Mouse (Mus musculus) limb, embryonic 13.5 days (tissue): Measurements from ENCODE around the gene Atp9a. TPM values are rescaled to one million over a fixed set of nuclear protein-coding genes. Genes with fewer than 3 reads are reported as not detected.
A peak's percentile ranks its signal among the peaks of the same experiment; 100 is the strongest.

Experiments
- ATAC-seq: fragments of 200-750 bp; cut with Nextera tagmentation; 2 replicates; pipeline ENCODE4 v1.8.0; 2017; ENCODE audit warnings: low read depth, moderate number of reproducible peaks, moderate TSS enrichment; ENCODE audit not compliant: low FRiP score
- H3K27ac ChIP-seq: fragments of 300-500 bp; sonication (generic); 2 replicates; pipeline ENCODE4 v1.5.1; 2015; ENCODE audit warnings: inconsistent platforms, mild to moderate bottlenecking, moderate library complexity
- H3K27me3 ChIP-seq: fragments of 300-500 bp; sonication (generic); 2 replicates; pipeline ENCODE4 v1.6.1; 2015; ENCODE audit warnings: mild to moderate bottlenecking, inconsistent platforms
- H3K36me3 ChIP-seq: fragments of 300-500 bp; sonication (generic); 2 replicates; pipeline ENCODE4 v1.6.1; 2015; ENCODE audit warnings: inconsistent platforms, mild to moderate bottlenecking, moderate library complexity
- H3K4me1 ChIP-seq: fragments of 300-500 bp; sonication (generic); 2 replicates; pipeline ENCODE4 v1.6.1; 2015; ENCODE audit warnings: inconsistent platforms
- H3K4me2 ChIP-seq: fragments of 300-500 bp; sonication (generic); replicated peaks from 2 replicates; pipeline ENCODE4 v1.6.1; 2015; ENCODE audit warnings: inconsistent platforms, mild to moderate bottlenecking, moderate library complexity
- H3K4me3 ChIP-seq: fragments of 300-500 bp; sonication (generic); 2 replicates; pipeline ENCODE4 v1.5.1; 2015; ENCODE audit warnings: moderate library complexity, mild to moderate bottlenecking, inconsistent platforms
- H3K9ac ChIP-seq: fragments of 300-500 bp; sonication (generic); 2 replicates; pipeline ENCODE4 v1.6.1; 2015; ENCODE audit warnings: mild to moderate bottlenecking, inconsistent platforms
- H3K9me3 ChIP-seq: fragments of 300-500 bp; sonication (generic); 2 replicates; pipeline ENCODE4 v1.6.1; 2016; ENCODE audit warnings: inconsistent platforms
- WGBS: fragments of 180-500 bp; shearing (Covaris S2); methylation state at CpG from one replicate; pipeline ENCODE4 v1.1.7; 2015; 5-methylcytosine and 5-hydroxymethylcytosine counted together
- polyA plus RNA-seq: library from polyadenylated mRNA; unstranded; fragments of >200 nt; fragmentation: Nextera tagmentation; extraction: Ambion mirVana; gene quantifications from 2 replicates; pipeline ENCODE4 v1.2.1, GENCODE M21; 2015

Gene Atp9a
- polyA plus RNA-seq, 1 experiment from 2014 or later: 22.6 TPM

DNA sequence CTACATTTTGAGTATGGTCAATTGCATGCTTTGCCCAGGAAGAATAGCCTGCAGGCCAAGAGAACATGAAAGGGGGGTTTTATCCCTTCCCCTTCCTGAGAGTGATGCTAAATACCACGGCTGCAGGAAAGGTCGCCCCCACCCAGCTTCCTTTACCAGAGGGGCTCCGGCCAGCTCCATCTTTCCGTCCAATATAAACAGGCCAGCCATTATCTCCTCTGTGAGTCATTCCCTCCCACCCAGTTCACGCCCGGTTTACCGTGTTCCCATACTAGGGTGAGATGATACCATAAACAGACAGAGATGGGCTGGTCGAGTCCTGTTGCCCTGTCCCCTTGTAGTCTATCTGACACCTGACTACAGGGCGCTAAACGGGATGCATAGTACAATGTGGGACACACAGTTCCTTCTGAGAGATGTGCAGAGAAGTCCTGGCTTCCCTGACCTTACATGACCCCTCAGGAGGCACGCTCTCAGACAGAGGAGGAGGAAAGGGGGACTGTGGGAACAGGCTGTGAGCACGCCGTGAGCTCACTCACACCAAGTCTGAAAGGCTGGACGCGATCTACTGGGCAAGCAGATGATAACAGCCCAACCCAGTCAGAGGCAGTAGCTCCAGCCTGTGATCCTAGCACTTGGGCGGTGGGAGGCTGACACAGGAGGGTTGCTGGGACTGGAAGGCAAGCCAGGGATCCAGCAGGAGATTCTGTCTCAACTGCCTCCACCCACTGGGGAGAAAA is 85.5 kb downstream of the Atp9a start:
- Histone ChIP-seq H3K4me1 (peaks cover 5% of the 10 kb centered on the region; the same call in 1 of the 2 replicates), H3K27ac (no peak overlapping the region), H3K27me3 (no peaks in the 10 kb centered on the region), H3K36me3 (peaks cover 38% of the 10 kb centered on the region), H3K4me2 (no peak overlapping the region), H3K9me3 (no peaks in the 10 kb centered on the region), H3K4me3 (no peak overlapping the region), H3K9ac (no peak overlapping the region)
- 67% methylated on average over 16 of the region's 16 CpGs for WGBS
- no peak for ATAC-seq

DNA sequence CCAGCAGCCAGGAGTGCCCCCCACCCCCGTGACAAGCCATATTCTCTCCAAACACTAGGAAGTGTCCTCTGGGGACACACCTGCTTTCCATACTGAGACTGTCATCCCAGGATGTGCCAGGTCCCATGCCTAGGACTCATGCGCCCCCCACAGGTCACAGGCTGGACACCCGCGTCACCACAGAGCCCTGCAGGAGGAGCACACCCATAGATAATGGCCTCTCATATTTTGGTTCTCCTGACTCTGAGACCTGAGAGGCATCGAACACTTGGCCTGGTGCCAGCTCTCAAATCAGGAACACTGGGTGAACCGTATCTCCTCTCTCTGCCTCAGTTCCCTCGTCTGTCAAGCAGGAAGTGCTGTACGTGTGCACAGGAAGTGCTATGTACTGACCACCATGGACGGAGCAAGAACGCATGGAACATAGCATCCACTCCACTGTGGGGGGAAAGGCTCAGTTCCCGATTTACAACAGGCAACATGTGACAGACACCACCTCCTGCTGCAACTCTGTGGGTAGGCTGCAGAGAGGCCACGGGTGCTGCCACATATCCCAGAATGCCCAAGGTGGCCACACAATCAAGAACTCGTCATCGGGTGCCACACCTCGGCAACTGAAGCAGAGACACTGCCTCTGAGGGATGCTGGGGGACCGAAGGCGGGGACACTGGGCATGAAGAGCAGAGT is 87.1 kb downstream of the Atp9a start:
- Histone ChIP-seq H3K4me2 (no peak overlapping the region), H3K36me3 (peaks cover 40% of the 10 kb centered on the region), H3K4me3 (no peak overlapping the region), H3K9me3 (no peaks in the 10 kb centered on the region), H3K27ac (no peak overlapping the region), H3K9ac (no peak overlapping the region), H3K27me3 (no peaks in the 10 kb centered on the region), H3K4me1 (peaks cover 5% of the 10 kb centered on the region; the same call in 1 of the 2 replicates)
- 70% methylated on average over 17 of the region's 17 CpGs for WGBS
- ATAC-seq: no peak

DNA sequence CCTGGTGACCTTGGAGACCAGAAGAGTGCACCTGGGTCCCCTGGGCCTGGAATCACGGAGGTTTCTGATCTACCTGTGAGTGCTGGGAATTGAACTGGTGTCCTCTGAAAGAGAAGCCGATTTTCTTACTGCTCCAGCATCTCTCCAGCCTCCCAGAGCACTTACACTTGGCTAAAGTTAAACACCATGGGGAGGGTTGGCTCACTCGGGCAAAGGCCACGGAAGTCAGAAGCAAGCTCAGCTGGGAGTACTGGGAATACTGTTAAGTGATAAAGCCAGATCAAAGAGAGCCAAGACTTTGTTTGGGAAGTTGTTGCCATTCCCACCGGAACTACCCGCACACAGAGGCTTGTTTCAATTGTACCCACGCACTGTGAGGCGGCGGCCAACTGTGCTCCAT is 87.7 kb downstream of the Atp9a start:
- Histone ChIP-seq H3K27me3 (no peaks in the 10 kb centered on the region), H3K36me3 (peaks cover 40% of the 10 kb centered on the region), H3K4me1 (peaks cover 5% of the 10 kb centered on the region; the same call in 1 of the 2 replicates), H3K4me3 (no peak overlapping the region), H3K9ac (no peak overlapping the region), H3K9me3 (no peaks in the 10 kb centered on the region), H3K27ac (no peak overlapping the region), H3K4me2 (no peak overlapping the region)
- 44% methylated on average over 9 of the region's 9 CpGs for WGBS
- ATAC-seq: no peak

DNA sequence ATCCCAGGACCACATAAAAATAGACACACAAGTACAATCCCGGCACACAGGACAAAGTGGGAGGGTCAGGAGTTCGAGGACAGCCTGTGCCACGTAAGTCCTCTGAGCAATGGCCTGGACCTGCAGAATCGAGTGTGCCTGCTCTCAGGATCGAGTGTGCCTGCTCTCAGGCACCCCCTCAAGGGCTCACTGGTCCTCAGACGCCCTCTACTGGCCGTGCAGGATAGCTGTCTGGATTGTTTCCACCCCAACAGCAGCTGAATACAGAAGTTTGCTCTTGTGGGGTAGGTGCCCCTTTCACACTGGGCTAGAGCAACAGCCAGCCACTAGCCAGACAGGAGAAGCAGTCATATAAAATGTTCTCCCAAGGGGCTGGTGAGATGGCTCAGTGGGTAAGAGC is 90.5 kb downstream of the Atp9a start:
- no peak for ATAC-seq
- Histone ChIP-seq H3K4me2 (no peak overlapping the region), H3K4me1 (peaks cover 5% of the 10 kb centered on the region; the same call in 1 of the 2 replicates), H3K4me3 (no peak overlapping the region), H3K36me3 (peaks cover 60% of the 10 kb centered on the region), H3K9me3 (no peaks in the 10 kb centered on the region), H3K9ac (no peak overlapping the region), H3K27me3 (no peaks in the 10 kb centered on the region), H3K27ac (no peak overlapping the region)
- 41% methylated on average over 7 of the region's 7 CpGs for WGBS

DNA sequence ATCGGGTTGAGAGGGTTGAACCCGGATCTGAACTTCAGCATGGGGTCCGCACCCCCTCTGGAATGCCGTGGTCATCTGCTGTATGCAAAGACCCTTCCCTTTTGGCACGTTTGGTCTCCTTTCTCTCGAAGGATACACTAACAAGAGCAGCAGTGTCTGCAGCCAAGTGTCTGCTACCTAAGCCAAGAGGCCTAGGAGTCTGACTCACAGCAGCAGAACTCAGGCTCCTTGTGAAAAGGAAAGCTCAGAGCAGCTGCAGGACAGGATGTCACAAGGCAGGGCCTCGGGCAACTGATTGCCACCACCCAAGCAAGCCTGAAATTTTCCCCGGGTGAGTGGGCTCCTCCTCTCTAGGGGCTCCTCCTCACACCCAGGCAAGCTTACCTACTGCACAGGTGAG is 94.0 kb downstream of the Atp9a start:
- Histone ChIP-seq H3K4me3 (no peak overlapping the region), H3K4me1 (no peaks in the 10 kb centered on the region), H3K27me3 (no peaks in the 10 kb centered on the region), H3K9ac (no peak overlapping the region), H3K4me2 (no peak overlapping the region), H3K27ac (no peak overlapping the region), H3K9me3 (no peaks in the 10 kb centered on the region), H3K36me3 (peaks cover 66% of the 10 kb centered on the region)
- WGBS: 74% methylated on average over 8 of the region's 8 CpGs
- ATAC-seq: no peak

DNA sequence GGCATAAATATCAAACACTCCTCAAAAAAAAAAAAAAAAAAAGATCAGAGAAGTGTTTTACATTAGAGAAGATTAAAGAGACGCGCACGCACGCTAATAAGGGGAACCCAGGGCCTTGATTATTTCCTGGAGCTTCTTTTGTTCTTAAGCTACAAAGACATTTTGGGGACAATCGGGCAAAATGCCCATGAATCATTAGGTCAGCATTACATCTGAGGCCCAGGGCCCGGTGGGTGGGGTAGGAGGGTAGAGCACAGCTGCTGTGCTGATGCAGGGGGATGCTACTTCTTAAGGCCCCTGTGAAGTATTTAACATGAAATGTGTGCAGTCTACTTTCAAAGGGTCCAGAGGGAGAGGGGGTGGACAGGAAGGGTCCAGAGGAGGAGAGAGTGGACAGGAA is 97.4 kb downstream of the Atp9a start:
- Histone ChIP-seq H3K4me3 (no peak overlapping the region), H3K36me3 (peaks cover 77% of the 10 kb centered on the region), H3K4me2 (no peak overlapping the region), H3K9ac (no peak overlapping the region), H3K4me1 (no peaks in the 10 kb centered on the region), H3K27me3 (no peaks in the 10 kb centered on the region), H3K27ac (no peak overlapping the region), H3K9me3 (no peaks in the 10 kb centered on the region)
- WGBS: 51% methylated on average over 6 of the region's 6 CpGs
- no peak for ATAC-seq

DNA sequence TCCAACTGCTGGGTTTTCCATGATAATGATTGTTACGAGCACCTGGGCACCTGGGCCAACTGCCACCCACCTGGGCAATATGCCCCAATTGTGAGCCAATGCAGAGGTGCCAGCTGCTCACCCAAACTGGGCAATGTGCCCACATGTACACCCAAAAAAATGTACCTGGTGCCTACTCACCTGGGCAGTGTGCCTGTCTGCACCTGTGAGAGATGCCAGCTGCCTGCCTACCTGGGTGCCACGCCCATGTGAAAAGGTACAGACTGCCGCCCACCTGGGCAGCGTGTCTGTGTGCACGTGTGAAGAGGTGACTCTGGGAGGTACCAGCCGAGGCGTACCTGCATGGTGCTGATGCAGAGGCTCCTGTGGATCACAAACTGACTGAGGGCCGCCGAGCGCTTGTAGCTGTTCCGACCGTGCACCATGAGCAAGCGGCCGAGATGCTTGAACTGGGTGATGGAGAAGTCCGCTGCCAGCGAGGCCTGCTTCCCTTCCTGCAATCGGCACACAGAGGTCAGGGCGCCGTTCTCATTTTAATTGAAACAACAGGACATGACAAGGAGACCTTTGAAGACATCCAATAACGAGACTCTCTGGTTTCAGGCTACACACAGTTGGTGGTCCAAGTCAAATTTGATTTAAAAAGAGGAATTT is 98.6 kb downstream of the Atp9a start:
- no peak for ATAC-seq
- WGBS: 61% methylated on average over 20 of the region's 20 CpGs
- Histone ChIP-seq H3K27me3 (no peaks in the 10 kb centered on the region), H3K4me2 (no peak overlapping the region), H3K27ac (no peak overlapping the region), H3K4me1 (no peaks in the 10 kb centered on the region), H3K9ac (no peak overlapping the region), H3K4me3 (no peak overlapping the region), H3K36me3 (peaks cover 76% of the 10 kb centered on the region), H3K9me3 (no peaks in the 10 kb centered on the region)

DNA sequence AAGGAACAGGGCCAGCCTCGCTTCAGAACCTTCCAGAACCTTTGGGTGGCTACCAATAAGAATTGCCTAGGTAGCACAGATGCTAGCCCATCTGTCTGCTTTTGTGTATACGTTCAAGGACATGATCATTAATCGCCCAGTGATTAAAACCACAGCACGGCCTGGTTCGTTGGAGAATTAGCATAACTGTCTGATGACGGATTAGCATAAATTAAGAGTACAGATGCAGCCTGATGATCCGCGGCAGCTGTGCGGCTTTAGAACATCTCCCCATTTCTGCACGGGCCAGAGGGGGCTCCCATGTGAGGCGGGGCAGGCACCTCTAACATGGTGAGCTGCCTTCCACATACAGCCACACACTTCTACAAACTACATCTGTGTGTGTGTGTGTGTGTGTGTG is 100.0 kb downstream of the Atp9a start:
- H3K36me3 ChIP-seq: peaks cover 74% of the 10 kb centered on the region
- H3K4me2 ChIP-seq: no peak overlapping the region
- ATAC-seq: no peak
- no peaks in the 10 kb centered on the region for H3K9me3 ChIP-seq
- H3K27me3 ChIP-seq: 0 out of 2 replicates have a peak, but pooled peaks cover 3% of the 10 kb centered on the region
- H3K4me1 ChIP-seq: peaks cover 7% of the 10 kb centered on the region
- 79% methylated on average over 11 of the region's 11 CpGs for WGBS
- no peak overlapping the region for H3K4me3 ChIP-seq
- H3K9ac ChIP-seq: no peak overlapping the region
- no peak overlapping the region for H3K27ac ChIP-seq

GRCm38 (mm10) chr2:168640460-168640859 is 101.7 kb downstream of the Atp9a start:
- Histone ChIP-seq H3K4me2 (no peak overlapping the region), H3K9me3 (no peaks in the 10 kb centered on the region), H3K4me3 (no peak overlapping the region), H3K9ac (no peak overlapping the region), H3K4me1 (peaks cover 23% of the 10 kb centered on the region), H3K36me3 (peaks cover 65% of the 10 kb centered on the region), H3K27me3 (peaks cover 13% of the 10 kb centered on the region), H3K27ac (no peak overlapping the region)
- WGBS: 94% methylated on average over 9 of the region's 9 CpGs
- no peak for ATAC-seq

DNA sequence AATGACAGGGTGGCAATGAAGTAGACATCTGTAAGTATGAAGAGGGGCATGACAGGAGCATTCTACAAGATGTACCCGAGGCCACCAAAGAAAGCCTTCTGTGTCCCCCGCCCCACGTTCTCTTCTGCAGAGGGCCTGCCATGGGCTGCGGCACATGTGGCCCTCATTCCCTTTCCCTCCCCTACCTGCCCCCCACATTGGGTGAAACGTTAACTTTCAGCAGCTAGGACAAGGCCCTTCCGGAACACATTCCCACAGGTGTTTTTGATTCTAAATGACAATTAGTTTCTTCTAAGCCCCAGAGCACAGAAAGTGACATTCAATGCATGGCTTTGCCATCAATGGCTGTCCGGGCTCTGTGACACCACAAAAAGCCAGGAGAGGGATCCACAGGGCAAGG is 107.3 kb downstream of the Atp9a start:
- no peak overlapping the region for H3K4me3 ChIP-seq
- no peak overlapping the region for H3K27ac ChIP-seq
- H3K9ac ChIP-seq: no peak overlapping the region
- no peak for ATAC-seq
- H3K27me3 ChIP-seq: peaks cover 43% of the 10 kb centered on the region
- H3K4me1 ChIP-seq: peaks cover 39% of the 10 kb centered on the region
- no peak overlapping the region for H3K4me2 ChIP-seq
- peaks cover 25% of the 10 kb centered on the region for H3K36me3 ChIP-seq
- no peaks in the 10 kb centered on the region for H3K9me3 ChIP-seq
- 28% methylated on average over 7 of the region's 7 CpGs for WGBS

- no peaks in the 10 kb centered on the region for H3K9me3 ChIP-seq
- no peak overlapping the region for H3K4me3 ChIP-seq
- peaks cover 43% of the 10 kb centered on the region for H3K27me3 ChIP-seq
- H3K36me3 ChIP-seq: peaks cover 13% of the 10 kb centered on the region
- no peak for ATAC-seq
- H3K4me2 ChIP-seq: no peak overlapping the region
- peak overlapping the region; percentile 13; the same call in 1 of the 2 replicates for H3K9ac ChIP-seq
- peaks cover 48% of the 10 kb centered on the region for H3K4me1 ChIP-seq
- H3K27ac ChIP-seq: no peak overlapping the region
- 30% methylated on average over 14 of the region's 14 CpGs for WGBS
Observed at GRCm38 (mm10) chr2:168633301-168633816, 108.8 kb downstream of the Atp9a start.

DNA sequence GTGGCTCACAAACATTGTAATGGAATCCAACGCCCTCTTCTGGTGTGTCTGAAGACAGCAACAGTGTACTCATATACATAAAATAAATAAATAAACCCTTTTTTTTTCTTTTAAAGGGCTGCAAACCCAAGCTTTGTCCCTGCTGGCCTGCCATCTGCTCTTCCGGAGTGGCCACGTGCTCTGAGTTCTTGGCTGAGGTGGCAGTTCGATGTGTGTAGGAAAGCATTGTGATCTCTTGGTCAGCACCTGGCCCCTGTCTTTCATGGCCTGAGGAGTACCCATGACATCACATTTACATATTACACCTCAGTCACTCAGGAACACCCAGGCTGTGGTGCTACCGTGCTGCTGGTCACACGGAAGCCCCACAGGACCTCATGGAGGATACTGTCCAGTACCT is 109.7 kb downstream of the Atp9a start:
- peaks cover 52% of the 10 kb centered on the region for H3K4me1 ChIP-seq
- WGBS: 76% methylated on average over 6 of the region's 6 CpGs
- H3K9me3 ChIP-seq: no peaks in the 10 kb centered on the region
- no peak overlapping the region for H3K4me2 ChIP-seq
- peaks cover 43% of the 10 kb centered on the region for H3K27me3 ChIP-seq
- ATAC-seq: no peak
- H3K4me3 ChIP-seq: no peak overlapping the region
- peaks cover 5% of the 10 kb centered on the region for H3K36me3 ChIP-seq
- H3K9ac ChIP-seq: no peak overlapping the region
- H3K27ac ChIP-seq: no peak overlapping the region
